Mouse (Mus musculus) G1E-ER4 (cell line): ENCODE measurements at regions not wholly inside any gene's neighbourhood (a gene's known extent, or its start where the extent isn't known, plus 50 kb on each side); places are given as distances from the start of the nearest gene placed in this dataset.

Source experiments
- GATA1 ChIP-seq: IDR thresholded peaks from one replicate; pipeline ENCODE4 v1.8.0; 2012; ENCODE audit warnings: low read length, inconsistent platforms

DNA sequence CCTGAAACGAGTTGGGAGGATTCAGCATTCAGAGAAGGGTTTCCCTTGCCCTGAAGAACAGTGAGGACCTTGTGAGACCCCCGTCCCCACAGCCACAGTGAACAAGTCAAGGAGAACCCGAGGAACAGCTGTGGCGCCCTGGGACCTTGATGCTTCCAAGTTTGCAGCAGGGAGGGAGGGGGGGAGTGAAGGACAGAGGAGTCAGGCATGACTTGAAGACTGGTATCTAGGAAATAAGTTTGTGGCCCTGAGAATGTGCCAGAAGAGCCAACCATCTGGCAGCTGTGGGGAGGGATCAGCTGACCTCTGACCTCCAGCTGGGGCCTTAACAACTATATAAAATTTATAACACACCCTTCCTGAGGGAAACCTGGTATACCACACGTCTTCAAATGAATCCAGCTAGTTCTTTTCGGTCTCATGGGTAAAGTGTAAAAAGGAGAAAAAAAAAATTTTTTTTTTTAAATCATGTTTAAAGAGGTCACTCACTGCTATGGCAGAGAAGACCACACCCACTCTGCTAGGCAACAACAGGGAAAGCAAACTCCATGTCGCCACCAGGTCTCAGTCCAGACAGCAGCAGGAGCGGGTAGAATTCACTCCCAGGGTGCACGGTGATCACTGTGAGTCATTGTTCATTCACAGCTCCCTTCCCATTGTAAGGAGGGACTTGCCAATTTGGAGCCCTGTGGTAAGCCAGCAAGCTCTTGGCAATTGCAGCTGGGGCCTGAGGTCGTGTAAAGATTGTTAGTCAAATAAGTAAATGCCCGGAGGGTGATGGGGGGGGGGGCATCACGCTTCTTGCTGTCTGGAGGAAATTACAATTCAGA lies 58.3 kb upstream of the Ralgps2 start:
- no peak for TF ChIP-seq GATA1

DNA sequence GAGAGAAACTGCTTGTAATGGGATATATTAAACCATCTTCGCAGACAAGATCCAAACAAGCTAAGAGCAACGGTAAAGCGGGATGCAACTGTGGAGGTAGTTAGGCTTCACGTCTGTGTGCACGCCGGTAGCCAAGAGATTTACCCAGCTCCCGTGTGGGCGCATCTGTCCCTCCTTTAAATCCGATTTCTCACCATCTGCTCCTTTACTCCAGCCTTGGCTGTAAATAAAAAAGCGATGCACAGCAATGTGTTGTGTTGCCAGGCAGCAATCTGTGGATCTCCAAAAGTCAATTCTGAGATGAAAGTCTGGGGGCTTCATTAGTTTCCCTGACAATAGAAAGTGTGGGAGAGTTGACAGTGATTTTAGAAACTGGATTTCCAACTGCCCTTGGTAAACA lies 57.6 kb upstream of the Ralgps2 start:
- TF ChIP-seq GATA1, result no peak

DNA sequence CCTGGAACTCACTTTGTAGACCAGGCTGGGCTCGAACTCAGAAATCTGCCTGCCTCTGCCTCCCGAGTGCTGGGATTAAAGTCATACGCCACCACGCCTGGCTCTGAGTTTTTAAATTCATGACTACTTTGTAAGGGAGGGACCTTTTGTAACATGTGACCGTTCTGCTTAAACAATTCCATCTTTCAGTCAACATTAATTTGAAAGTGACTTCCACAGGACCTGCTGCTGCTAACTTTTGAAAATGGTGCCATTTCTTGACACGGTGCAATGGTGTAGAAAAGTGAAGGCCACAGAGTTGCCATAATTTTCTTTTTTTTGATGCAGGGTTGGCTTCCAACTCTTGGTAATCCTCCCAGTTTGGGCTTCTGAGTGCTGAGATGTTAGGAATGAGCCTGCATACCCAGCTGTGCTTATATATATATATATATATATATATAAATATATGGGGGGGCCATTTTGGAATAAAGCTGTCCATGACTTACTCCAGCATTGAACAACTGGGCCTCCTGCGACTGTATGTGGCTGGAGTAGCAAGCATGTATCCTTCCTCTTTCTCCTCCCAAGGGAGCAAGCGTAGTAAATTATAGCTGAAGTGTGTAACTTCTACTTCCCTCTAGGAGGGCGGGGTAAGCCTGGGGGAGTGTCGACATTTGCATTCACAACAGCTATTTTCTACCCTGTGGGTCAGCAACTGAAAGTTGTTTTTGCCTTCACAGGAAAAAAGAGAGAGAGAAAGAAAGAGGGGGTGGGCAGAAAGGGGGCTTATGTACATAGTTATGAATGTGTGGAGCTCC lies 56.9 kb upstream of the Ralgps2 start:
- TF ChIP-seq GATA1, result no peak

DNA sequence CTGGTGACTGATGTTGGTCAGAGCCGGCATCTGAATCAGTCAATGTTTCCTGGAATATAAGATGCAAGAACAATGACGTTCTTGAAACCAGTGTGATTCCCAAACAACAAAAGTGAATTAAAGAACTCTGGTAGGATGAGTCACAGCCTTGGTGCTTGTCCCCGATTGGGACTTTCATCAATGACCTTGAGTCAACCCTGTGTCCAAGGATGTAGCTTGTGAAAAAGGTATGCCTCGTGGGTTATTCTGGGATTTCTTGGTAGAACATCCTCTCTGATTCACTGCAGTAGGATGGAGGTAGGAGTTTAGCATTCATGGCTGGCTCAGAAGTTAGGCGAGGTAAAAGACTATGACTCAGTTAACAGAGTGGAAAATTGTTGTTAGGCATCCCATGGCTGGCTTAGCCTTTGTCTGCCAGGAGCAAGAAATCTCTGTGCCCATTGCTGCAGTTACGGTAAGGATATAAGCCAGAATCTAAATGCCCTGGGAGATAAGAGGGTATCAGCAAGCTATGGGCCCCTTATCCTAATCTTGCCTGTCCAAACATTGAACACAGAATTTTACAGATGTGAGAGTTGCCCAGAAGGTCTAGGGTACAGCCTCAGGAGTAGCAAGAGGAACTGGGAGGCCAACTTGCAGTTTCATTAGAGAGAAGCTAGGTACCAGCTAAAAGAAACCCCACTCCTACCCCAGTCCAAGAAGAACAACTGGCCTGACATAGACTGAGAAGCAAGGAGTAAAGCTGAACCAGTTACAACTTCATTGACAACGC lies 55.9 kb upstream of the Ralgps2 start:
- peak; percentile 81 for TF ChIP-seq GATA1

DNA sequence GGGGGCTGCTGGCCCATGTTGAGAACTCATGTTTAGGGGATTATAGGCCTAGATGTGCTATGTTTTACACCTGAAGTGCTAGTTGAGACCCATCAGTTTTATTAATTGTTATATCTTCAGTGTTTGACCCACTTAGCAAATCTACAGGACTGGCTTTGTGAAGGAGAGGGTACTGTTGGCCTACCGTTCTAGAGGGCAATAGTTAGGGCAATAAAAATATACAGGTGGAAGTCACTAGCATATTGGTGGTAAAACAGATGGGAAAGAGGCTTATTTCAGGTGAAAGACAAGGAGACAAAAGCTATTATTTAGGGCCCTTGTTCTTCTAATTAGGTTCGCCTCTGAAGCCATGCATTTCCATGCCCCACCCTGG lies 55.2 kb upstream of the Ralgps2 start:
- TF ChIP-seq GATA1, result no peak

DNA sequence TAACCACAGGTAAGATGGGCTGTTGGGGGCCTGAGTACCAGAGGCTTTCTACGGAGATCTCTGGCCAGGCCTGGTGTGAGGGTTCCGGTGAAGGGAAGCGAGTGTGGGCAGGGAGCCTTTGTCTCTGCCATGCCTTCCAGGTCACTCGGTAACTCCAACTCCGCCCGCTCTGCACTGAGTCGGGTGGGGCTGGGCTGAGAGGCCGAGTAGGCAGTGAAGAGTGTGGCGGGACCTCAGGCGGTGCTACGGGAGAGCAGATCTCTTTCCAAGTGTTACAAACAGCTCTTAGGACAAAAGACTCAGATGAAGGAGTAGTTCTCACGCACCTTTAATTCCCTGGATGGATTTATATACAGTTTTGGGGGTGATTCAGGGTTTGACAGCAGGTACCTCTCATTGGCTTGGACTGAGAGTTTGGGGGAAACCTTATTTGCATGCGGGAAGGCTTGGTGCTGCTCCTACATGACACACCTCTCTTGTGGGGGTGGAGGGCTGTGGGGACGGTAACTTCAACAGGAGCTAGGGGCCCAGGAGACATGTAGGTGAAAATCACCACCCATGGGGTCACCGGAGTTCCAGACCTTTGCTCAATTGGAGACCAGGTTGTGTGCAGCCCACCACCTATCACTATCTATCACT lies 54.7 kb upstream of the Ralgps2 start:
- TF ChIP-seq GATA1, result no peak

DNA sequence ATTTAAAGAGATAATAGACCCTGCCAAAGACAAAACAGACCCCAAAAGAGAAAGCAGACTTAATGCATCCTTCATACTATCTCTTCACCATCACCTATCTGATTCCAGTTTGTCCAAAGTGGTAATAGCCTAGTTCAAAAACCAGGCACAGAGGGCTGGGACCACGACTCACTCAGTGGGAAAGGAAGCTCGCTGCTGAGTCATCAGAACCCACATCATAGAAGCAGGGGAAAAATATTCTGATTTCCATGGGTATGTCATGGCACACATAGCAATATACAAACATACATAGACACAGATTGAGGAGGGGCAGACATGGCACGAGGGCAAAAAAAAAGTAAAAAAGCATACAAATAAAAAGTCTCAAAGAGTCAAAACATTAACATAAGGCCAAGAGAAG lies 53.7 kb upstream of the Ralgps2 start:
- no peak for TF ChIP-seq GATA1

DNA sequence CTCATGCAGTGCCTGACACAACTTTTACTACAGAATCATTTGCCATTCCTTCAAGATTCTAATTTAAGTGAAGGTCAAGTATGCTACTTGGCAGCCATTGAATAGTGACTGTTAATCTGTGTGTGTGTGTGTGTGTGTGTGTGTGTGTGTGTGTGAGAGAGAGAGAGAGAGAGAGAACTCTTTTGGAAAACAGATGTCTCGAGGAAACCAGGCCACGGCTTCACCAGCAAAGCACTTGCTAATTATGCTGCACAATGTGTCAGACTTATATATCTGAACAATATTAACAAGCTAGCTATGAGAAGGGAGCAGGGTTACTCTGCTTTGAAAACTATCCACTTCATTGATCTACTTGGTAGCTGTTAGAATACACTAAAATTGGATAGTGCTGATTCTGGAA lies 53.1 kb upstream of the Ralgps2 start:
- no peak for TF ChIP-seq GATA1

DNA sequence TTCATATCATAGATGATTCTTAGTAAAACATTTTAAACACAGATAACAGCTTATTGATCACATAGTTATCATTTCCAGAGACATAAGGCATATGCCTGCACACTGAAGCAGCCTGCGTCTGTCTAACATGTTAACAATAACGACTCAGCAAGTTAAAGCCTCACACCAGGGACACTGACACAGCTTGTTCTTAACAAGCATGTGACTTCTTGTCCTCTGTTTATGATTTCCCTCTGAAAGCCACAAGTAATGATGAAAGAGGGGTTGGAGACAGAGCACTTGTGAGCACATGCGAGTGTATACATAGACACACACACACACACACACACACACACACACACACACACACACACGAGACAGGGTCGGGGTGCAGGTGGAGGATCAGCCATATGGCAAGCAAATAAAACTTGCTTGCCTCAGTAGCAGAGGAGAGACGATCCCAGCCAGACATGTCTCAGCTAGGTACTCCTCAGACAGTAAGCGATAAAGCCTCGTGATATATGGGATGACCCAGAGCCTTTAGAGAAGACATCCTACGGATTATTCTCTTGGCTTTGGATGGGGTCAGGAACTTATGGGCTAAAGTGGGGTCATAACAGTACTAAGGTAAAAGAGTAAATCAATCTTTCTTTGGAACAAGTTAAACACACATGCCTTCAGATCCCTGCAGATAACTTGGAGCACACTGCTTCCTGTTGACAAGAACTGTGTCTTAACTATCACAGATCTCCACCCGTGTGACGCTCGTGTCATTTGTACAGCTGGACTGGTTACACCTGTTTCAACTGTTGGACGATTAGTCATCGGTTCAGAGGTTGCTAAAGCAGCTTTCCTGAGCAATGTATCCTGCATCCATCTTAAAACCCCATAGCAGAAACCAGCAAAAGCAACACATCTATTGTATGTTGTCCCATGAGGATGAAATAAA lies 51.4 kb upstream of the Ralgps2 start:
- TF ChIP-seq GATA1, result peak; percentile 49

DNA sequence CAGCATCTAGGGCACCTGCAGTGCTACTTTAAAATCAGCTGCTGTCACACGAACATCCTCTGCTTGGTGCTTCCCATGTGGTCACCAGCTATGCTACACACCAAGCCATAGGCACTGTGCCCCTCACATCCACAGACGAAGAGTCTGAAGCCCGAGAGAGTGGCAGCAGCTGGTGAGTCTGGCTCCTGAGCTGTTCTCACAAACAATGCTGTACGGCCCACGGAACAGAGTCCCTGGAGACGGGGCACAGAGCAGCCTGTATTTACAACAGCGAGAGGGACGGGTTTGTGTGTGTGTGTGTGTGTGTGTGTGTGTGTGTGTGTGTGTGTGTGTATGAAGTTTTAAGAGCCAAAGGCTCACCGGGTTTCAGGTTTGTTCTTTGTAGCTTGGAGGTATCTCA lies 50.7 kb upstream of the Ralgps2 start:
- TF ChIP-seq GATA1, result no peak

DNA sequence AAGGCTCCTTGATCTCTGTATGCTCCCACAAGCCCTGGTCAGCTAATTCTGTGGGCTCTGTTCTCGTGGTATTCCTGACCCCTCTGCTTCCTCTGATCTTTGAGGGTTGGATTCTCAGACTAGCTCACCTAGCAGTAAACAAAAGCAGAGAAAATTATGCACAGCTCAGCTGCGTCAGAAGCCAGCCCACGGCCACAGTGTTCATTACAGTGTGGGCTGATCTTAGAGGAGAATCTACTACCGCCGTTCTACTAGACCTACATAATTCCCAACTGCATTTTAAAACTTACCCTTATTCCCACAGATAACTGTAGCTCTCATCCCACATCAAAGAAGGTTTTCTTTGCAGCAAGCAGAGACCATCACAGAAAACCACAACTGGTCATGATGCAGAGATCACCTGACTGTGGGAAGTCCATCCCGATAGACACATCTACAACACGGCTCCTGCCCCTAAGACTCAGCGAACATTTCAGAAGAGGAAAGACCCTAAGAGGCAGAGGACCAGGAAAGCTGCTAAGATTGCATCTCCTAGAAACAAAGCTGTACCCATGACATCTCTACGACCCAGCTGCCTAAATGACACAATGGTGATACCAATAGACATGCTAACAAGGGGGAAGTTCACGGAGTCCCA lies 49.8 kb upstream of the Ralgps2 start:
- no peak for TF ChIP-seq GATA1
